Mouse (Mus musculus) liver (tissue): ENCODE results near the gene Olfr1263.

Source experiments
- DNase-seq: peaks from one replicate; pipeline ENCODE4 v3.0.0-alpha.2; 2020; ENCODE audit warnings: mixed read lengths

Gene Olfr1263

GRCm38 (mm10) chr2:90011831-90012230 lies at the start of gene Olfr1263:
Olfr1263 (plus strand) TSS chr2:90012131.
- no peak for DNase-seq

DNA sequence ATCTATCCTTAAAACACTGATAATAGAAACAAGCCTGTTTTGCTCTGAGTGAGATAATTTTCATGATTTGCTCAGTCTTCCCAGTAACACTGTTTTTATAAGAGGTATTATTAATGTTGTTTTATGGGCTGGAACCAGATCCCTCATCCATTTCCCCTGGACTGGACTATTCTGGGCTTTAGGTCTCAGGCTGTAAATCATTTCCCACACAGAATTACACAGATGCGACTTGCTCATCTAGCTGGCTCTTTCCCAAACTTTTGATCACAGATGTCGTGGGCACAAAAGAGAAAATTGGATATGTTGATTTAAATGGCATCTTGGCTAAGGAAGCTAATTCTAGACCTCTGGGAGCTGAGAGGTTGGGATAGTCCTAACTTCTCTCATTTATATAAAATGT lies 37.7 kb upstream of the Olfr1263 start, which contains the start of gene Olfr1260:
TSS of gene Olfr1260 (plus strand) at position 157 of the 400 bp plus-strand sequence.
- DNase-seq = no peak

GRCm38 (mm10) chr2:89977709-89978108 lies 34.2 kb upstream of the Olfr1263 start:
- DNase-seq = no peak

DNA sequence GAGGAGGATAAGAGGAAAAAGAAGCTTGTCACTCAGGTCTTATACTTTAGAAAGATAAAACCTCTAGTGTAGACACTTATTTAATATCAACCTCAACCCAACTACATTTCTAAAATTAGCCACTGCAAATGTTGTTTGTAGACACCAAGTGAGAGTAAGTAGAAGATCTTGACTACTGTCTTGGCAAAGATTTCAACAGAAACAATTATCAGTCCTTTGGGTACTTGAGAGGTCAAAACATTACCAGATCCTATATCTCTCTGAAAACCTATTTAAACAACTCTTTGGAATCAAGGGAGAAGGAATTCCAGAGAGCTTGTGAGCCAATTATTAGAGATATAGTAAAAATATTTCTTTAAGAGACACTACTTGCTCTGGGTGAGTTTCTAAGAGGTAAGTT lies 21.0 kb upstream of the Olfr1263 start, which contains the start of gene Olfr1261:
TSS of gene Olfr1261 (plus strand) at position 301 of the 400 bp plus-strand sequence.
- no peak for DNase-seq

DNA sequence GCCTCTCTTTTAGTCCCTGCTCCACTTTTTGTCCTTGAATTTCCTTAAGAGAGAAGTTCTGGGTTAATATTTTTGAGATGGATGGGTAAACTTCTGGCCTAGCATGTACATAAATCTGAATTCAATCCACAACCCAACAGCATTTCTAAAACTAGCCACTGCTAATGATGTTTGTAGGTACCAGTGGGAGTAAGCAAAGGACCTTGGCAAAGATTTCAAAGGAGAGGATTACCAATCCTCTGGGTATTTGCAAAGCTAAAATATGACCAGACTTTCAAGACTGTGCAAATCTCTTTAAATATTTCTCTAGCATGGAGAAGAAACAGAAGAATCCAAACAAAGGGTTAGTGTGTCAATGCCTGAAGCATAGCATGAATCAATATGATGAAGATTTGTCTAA lies 12.1 kb upstream of the Olfr1263 start, which contains the start of gene Olfr1262:
TSS of gene Olfr1262 (plus strand) at position 301 of the 400 bp plus-strand sequence.
- DNase-seq = no peak

- DNase-seq = no peak
Observed at GRCm38 (mm10) chr2:90025477-90025876, 13.5 kb downstream of the Olfr1263 start, which contains the start of gene Olfr1264. Olfr1264 (minus strand) TSS chr2:90025577.

DNA sequence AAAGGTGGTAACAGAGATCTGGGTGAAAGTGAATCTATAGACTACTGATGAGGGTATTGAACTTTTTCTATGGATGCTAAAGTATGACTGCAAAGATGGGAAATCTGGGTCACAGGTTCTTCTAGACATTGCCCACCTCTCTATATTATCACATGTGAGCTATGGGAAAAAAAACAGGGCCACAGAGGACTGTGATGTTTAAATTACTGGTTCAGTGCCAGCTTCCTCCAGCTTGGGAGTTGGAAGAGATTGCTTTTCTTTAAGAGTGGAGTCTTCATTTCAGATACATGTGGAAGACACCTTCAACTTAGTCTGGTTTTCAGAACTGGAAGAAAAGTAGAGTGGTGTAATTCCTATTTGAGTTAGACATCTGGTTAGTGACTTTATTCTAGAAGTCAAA lies 23.1 kb downstream of the Olfr1263 start, which contains the start of gene Olfr1265:
TSS of gene Olfr1265 (plus strand) at position 301 of the 400 bp plus-strand sequence.
- no peak for DNase-seq

- no peak for DNase-seq
Observed at GRCm38 (mm10) chr2:90063494-90063893, 51.6 kb downstream of the Olfr1263 start, which contains the start of gene Olfr140. Olfr140 (minus strand) TSS chr2:90063594.
